Mouse (Mus musculus): Measurements from ENCODE around the gene Aen. TPM values are rescaled to one million over a fixed set of nuclear protein-coding genes. Genes with fewer than 3 reads are reported as not detected.
A peak's percentile ranks its signal among the peaks of the same experiment; 100 is the strongest.

Gene Aen
- polyA plus RNA-seq, 1 experiment from 2014 or later: 55.5 TPM

- Histone ChIP-seq H3K4me2 (replicated peaks) (no peak overlapping the region), H3K27me3 (no peaks in the 10 kb centered on the region), H3K4me3 (no peak overlapping the region), H3K4me1 (no peaks in the 10 kb centered on the region), H3K36me3 (peaks cover 21% of the 10 kb centered on the region), H3K9me3 (no peaks in the 10 kb centered on the region), H3K27ac (replicated peaks) (no peak overlapping the region), H3K9ac (replicated peaks) (no peak overlapping the region)
- ATAC-seq (replicated peaks): no peak
- 94% methylated on average over 6 of the region's 6 CpGs for WGBS
Observed at GRCm38 (mm10) chr7:78903174-78903870, 7.7 kb downstream of the Aen start.

DNA sequence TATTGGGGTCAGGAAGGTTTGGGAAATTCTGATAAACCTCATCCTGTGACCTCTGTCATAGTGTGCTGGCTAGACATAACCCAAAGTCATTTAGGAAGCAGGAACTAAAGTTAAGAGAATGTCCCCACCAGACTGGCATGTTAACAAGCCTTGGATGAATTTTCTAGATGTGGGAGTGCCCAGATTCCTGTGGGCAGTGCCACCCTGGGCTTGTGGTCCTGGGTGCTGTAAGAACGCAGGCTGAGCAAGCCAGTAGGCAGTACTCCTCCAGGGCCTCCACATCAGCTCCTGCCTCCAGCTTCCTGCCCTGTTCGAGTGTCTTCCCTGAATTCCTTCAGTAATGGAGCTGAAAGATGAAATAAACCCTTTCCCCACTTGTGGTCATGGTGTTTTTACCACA is 8.5 kb downstream of the Aen start:
- ATAC-seq (replicated peaks): no peak
- H3K9ac ChIP-seq (replicated peaks): no peak overlapping the region
- H3K4me1 ChIP-seq: no peaks in the 10 kb centered on the region
- no peaks in the 10 kb centered on the region for H3K9me3 ChIP-seq
- H3K27me3 ChIP-seq: no peaks in the 10 kb centered on the region
- no peak overlapping the region for H3K4me2 ChIP-seq (replicated peaks)
- WGBS: 94% methylated on average over 2 of the region's 2 CpGs
- H3K4me3 ChIP-seq: no peak overlapping the region
- H3K36me3 ChIP-seq: peaks cover 25% of the 10 kb centered on the region
- no peak overlapping the region for H3K27ac ChIP-seq (replicated peaks)

DNA sequence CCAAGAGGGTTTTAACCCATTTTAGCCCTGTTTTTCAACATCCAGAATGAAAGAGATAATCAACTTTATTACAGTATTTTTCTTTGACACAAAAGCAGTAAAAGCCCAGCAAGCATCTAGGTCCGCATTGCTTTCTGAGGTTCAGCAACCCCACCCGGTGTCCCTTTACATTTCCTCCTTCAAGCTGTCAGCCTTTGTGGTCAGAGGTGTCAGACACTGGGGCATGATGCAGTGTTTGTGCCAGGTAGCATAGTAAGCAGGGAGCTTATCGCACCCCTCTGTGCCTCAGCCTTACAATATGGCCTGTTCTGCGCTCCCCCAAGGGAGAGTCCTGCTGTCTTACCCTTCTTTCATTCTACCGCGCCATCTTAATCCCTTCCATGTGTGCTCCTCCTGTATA is 13.4 kb downstream of the Aen start:
- 85% methylated on average over 6 of the region's 6 CpGs for WGBS
- H3K4me2 ChIP-seq (replicated peaks): no peak overlapping the region
- peaks cover 13% of the 10 kb centered on the region for H3K4me1 ChIP-seq
- no peaks in the 10 kb centered on the region for H3K27me3 ChIP-seq
- ATAC-seq (replicated peaks): no peak
- no peak overlapping the region for H3K4me3 ChIP-seq
- no peaks in the 10 kb centered on the region for H3K9me3 ChIP-seq
- H3K9ac ChIP-seq (replicated peaks): no peak overlapping the region
- H3K36me3 ChIP-seq: peaks cover 8% of the 10 kb centered on the region; the same call in 1 of the 2 replicates
- no peak overlapping the region for H3K27ac ChIP-seq (replicated peaks)

GRCm38 (mm10) chr7:78910336-78911098 is 14.9 kb downstream of the Aen start:
- H3K4me2 ChIP-seq (replicated peaks): no peak overlapping the region
- H3K36me3 ChIP-seq: peaks cover 8% of the 10 kb centered on the region; the same call in 1 of the 2 replicates
- WGBS: 40% methylated on average over 6 of the region's 6 CpGs
- H3K4me1 ChIP-seq: peaks cover 17% of the 10 kb centered on the region
- H3K27me3 ChIP-seq: no peaks in the 10 kb centered on the region
- H3K27ac ChIP-seq (replicated peaks): no peak overlapping the region
- H3K9ac ChIP-seq (replicated peaks): no peak overlapping the region
- no peaks in the 10 kb centered on the region for H3K9me3 ChIP-seq
- no peak; the same call in 1 of the 2 replicates for ATAC-seq (replicated peaks)
- no peak overlapping the region for H3K4me3 ChIP-seq

DNA sequence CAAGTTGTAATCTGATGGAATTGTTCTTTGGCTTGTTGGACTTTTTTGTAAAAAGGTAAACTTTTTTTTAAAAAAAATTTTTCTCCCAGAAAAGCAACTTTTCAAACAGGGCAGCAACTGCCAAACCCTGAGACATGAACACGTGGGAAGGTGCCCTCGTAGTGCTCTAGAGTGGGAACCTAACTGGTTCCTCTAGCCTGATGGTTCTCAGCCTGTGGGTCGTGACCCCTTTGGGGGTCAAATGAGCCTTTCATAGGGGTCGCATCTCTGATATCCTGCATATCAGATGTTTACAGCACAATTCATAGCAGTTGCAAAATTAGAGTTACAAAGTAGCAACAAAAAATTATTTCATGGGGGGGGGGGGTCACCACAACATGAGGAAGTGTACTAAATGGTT is 15.6 kb downstream of the Aen start:
- H3K9me3 ChIP-seq: no peaks in the 10 kb centered on the region
- 94% methylated on average over 4 of the region's 4 CpGs for WGBS
- no peak overlapping the region for H3K4me2 ChIP-seq (replicated peaks)
- H3K36me3 ChIP-seq: peaks cover 8% of the 10 kb centered on the region; the same call in 1 of the 2 replicates
- ATAC-seq (replicated peaks): no peak
- peaks cover 17% of the 10 kb centered on the region for H3K4me1 ChIP-seq
- H3K9ac ChIP-seq (replicated peaks): no peak overlapping the region
- no peaks in the 10 kb centered on the region for H3K27me3 ChIP-seq
- no peak overlapping the region for H3K4me3 ChIP-seq
- no peak overlapping the region for H3K27ac ChIP-seq (replicated peaks)

- Histone ChIP-seq H3K27ac (replicated peaks) (no peak overlapping the region), H3K4me3 (peak overlapping the region; percentile 15; the same call in 1 of the 2 replicates), H3K4me2 (replicated peaks) (peak overlapping the region; percentile 31), H3K9me3 (no peaks in the 10 kb centered on the region), H3K36me3 (0 out of 2 replicates have a peak, but pooled peaks cover 5% of the 10 kb centered on the region), H3K9ac (replicated peaks) (peak overlapping the region; percentile 19; the same call in 1 of the 2 replicates), H3K27me3 (no peaks in the 10 kb centered on the region), H3K4me1 (peaks cover 17% of the 10 kb centered on the region)
- 13% methylated on average over 20 of the region's 20 CpGs for WGBS
- ATAC-seq (replicated peaks): no peak; the same call in 1 of the 2 replicates
Observed at GRCm38 (mm10) chr7:78912253-78912973, 16.8 kb downstream of the Aen start.

- Histone ChIP-seq H3K9ac (replicated peaks) (peak within 1 kb of the TSS; percentile 19; the same call in 1 of the 2 replicates), H3K4me2 (replicated peaks) (peak within 1 kb of the TSS; percentile 31), H3K27ac (replicated peaks) (no peak within 1 kb of the TSS), H3K36me3 (0 out of 2 replicates have a peak, but pooled peaks cover 5% of the 10 kb centered on the region), H3K9me3 (no peaks in the 10 kb centered on the region), H3K4me1 (peaks cover 17% of the 10 kb centered on the region), H3K4me3 (peak within 1 kb of the TSS; percentile 15; the same call in 1 of the 2 replicates), H3K27me3 (no peaks in the 10 kb centered on the region)
- no peak for ATAC-seq (replicated peaks)
- 55% methylated on average over 5 of the region's 5 CpGs for WGBS
Observed at GRCm38 (mm10) chr7:78912974-78913474, 17.4 kb downstream of the Aen start, which contains the start of gene Isg20. Gene Isg20 (plus strand): TSS chr7:78913424.

DNA sequence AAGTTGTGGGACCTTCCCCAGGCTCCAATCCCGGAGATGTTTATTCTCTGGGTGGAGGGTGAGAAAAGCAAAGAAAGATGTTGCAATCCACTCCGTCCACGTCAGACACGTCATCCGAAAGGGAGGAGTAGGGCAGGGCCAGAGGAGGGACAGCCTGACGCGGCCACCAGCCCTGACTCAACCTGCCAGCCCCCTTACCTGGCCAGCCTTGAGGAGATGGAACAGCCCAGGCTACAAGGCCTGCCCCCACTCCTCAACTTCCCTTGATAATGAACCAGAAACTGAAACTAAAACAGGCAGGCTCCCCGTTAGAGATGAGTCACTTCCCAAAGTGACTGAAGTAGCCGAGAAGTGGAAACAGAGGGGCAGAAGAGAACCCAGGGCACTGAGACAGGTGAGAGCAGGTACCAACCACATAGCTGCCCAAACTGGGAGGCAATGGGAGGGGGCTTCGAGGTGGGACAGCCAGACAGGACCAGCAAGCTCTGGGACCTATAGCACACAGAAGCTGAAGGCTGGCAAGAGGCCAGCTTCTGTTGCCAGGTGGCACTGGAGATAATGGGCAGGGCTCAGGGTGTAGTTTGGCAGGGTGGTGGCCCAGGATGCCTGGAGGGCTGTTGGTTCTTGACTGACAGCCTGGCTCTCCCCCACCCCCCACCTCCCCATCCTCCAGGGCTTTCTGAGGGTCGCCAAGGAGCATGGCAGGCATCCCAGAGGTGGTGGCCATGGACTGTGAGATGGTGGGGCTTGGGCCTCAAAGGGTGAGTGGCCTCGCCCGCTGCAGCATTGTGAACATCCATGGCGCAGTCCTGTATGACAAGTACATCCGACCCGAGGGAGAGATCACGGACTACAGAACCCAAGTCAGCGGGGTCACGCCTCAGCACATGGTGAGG is 18.2 kb downstream of the Aen start:
- H3K27ac ChIP-seq (replicated peaks): no peak overlapping the region
- H3K27me3 ChIP-seq: no peaks in the 10 kb centered on the region
- peaks cover 17% of the 10 kb centered on the region for H3K4me1 ChIP-seq
- no peaks in the 10 kb centered on the region for H3K9me3 ChIP-seq
- ATAC-seq (replicated peaks): no peak
- H3K36me3 ChIP-seq: no peaks in the 10 kb centered on the region
- no peak overlapping the region for H3K9ac ChIP-seq (replicated peaks)
- H3K4me2 ChIP-seq (replicated peaks): no peak overlapping the region
- WGBS: 77% methylated on average over 19 of the region's 19 CpGs
- H3K4me3 ChIP-seq: no peak overlapping the region

DNA sequence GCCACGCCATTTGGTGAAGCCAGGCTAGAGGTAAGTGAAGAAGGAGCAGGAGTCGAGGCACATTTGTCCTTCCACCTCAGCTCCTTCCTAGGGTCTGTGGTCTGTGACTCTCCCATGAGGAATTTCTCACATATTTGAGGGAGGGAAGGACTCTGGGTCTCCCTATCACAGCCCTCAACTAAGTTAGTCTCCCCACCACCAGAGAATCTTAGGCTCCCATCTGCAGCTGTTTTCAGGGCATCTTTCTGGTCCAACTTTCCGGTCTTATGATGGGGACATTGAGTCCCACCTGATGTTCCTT is 18.8 kb downstream of the Aen start:
- Histone ChIP-seq H3K27ac (replicated peaks) (no peak overlapping the region), H3K9me3 (no peaks in the 10 kb centered on the region), H3K4me2 (replicated peaks) (no peak overlapping the region), H3K4me3 (no peak overlapping the region), H3K4me1 (peaks cover 17% of the 10 kb centered on the region), H3K27me3 (no peaks in the 10 kb centered on the region), H3K9ac (replicated peaks) (no peak overlapping the region), H3K36me3 (no peaks in the 10 kb centered on the region)
- WGBS: 81% methylated on average over 3 of the region's 3 CpGs
- ATAC-seq (replicated peaks): no peak

DNA sequence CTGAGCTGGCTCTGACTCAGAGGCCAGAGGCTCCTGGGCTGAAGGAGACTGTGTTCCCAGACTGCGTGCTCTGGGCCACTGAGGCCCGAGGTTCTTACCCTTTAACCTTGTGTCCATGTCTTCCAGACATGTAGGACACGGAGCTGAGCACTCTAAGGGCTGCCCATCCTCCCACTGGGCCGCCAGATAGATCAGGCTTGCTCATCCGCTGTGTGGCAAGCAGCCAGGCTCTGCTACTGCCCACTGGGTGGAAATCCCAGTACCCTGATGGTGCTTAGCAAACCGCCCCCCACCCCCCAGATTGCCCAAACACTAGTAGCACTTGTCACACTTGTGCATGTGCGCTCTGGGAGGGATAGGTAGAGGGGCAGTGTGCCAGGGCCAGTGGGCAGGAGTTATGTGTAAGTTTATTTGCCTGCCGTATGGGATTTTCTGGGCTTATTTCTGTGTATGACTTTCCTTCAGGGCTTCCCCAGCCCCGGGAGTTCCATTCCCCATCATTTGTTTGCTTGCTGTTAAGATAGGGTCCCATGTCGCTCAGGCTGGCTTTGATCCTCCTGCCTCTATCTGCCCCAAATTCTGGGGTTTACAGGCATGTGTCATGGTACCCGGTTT is 19.3 kb downstream of the Aen start:
- Histone ChIP-seq H3K9me3 (no peaks in the 10 kb centered on the region), H3K4me2 (replicated peaks) (no peak overlapping the region), H3K36me3 (no peaks in the 10 kb centered on the region), H3K4me3 (no peak overlapping the region), H3K4me1 (peaks cover 17% of the 10 kb centered on the region), H3K27ac (replicated peaks) (no peak overlapping the region), H3K9ac (replicated peaks) (no peak overlapping the region), H3K27me3 (no peaks in the 10 kb centered on the region)
- 85% methylated on average over 11 of the region's 11 CpGs for WGBS
- no peak for ATAC-seq (replicated peaks)

DNA sequence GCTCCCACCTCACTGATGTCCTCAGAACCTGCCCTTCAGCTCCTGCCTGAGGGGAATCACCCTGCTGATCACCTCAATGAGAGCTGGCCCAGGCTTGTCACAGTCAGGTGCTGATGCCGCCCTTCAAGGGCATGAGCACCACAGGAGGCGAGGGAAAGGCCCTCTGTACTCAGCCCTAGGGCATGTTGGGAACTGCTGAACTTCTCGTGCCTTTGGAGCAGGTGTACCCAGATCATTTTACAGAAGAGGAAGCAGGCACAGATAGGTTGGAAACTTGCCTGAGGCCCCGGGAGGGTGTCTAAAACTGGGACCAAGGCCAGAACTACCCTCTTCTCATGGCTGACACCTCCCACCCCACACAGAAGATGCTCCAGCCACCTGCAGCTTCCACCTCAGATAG is 23.0 kb downstream of the Aen start:
- no peaks in the 10 kb centered on the region for H3K9me3 ChIP-seq
- peaks cover 7% of the 10 kb centered on the region for H3K4me1 ChIP-seq
- no peak overlapping the region for H3K27ac ChIP-seq (replicated peaks)
- no peaks in the 10 kb centered on the region for H3K36me3 ChIP-seq
- no peak overlapping the region for H3K4me3 ChIP-seq
- H3K4me2 ChIP-seq (replicated peaks): no peak overlapping the region
- WGBS: 48% methylated on average over 4 of the region's 4 CpGs
- H3K9ac ChIP-seq (replicated peaks): no peak overlapping the region
- H3K27me3 ChIP-seq: no peaks in the 10 kb centered on the region
- no peak for ATAC-seq (replicated peaks)
